Mouse (Mus musculus) liver, adult 2 months (tissue): Measurements from ENCODE around the gene Cdkal1. TPM values are rescaled to one million over a fixed set of nuclear protein-coding genes. Genes with fewer than 3 reads are reported as not detected.

Experiments
- DNase-seq: peaks from one replicate; pipeline ENCODE4 v3.0.0-alpha.2; 2011; ENCODE audit warnings: low read depth, low spot score; ENCODE audit errors: extremely low read depth
- H3K27ac ChIP-seq: fragments of 200-500 bp; replicated peaks from 2 replicates; pipeline ENCODE4 v1.5.1; 2012; ENCODE audit warnings: low read depth, mild to moderate bottlenecking, control low read depth, inconsistent platforms, low read length; ENCODE audit not compliant: insufficient read depth
- H3K27me3 ChIP-seq: fragments of 200-500 bp; 2 replicates; pipeline ENCODE4 v1.6.1; 2012; ENCODE audit warnings: mild to moderate bottlenecking, moderate library complexity, low read length, inconsistent platforms; ENCODE audit not compliant: control insufficient read depth, insufficient read depth
- H3K36me3 ChIP-seq: fragments of 200-500 bp; 2 replicates; pipeline ENCODE4 v1.6.1; 2012; ENCODE audit warnings: low read length, inconsistent platforms; ENCODE audit not compliant: control insufficient read depth, insufficient read depth
- H3K4me1 ChIP-seq: fragments of 200-500 bp; 2 replicates; pipeline ENCODE4 v1.6.1; 2011; ENCODE audit warnings: low read length; ENCODE audit not compliant: control insufficient read depth, insufficient read depth
- H3K4me3 ChIP-seq: fragments of 200-500 bp; 2 replicates; pipeline ENCODE4 v1.5.1; 2011; ENCODE audit warnings: low read depth, mild to moderate bottlenecking, control low read depth, low read length, moderate library complexity; ENCODE audit not compliant: insufficient read depth
- H3K79me2 ChIP-seq: fragments of 200-500 bp; 2 replicates; pipeline ENCODE4 v1.6.1; 2012; ENCODE audit warnings: inconsistent platforms, mild to moderate bottlenecking, low read length, moderate library complexity; ENCODE audit not compliant: control insufficient read depth, insufficient read depth
- H3K9ac ChIP-seq: fragments of 200-500 bp; 2 replicates; pipeline ENCODE4 v1.6.1; 2012; ENCODE audit warnings: low read depth, mild to moderate bottlenecking, control low read depth, inconsistent platforms, low read length
- CTCF ChIP-seq: fragments of 200-500 bp; IDR thresholded peaks from 2 replicates; pipeline ENCODE4 v1.5.1; 2011; ENCODE audit warnings: low read depth, low read length, control low read depth
- POLR2A ChIP-seq: fragments of 200-500 bp; IDR thresholded peaks from 2 replicates; pipeline ENCODE4 v1.6.1; 2011; ENCODE audit warnings: low read length, control low read depth; ENCODE audit not compliant: insufficient read depth; ENCODE audit errors: extremely low read depth
- WGBS: fragments of 180-500 bp; shearing (Covaris S2); methylation state at CpG from one replicate; pipeline ENCODE4 v1.1.7; 2018; 5-methylcytosine and 5-hydroxymethylcytosine counted together
- polyA plus RNA-seq: library from polyadenylated mRNA; depleted of rRNA; stranded (reverse); fragments of >200 nt; gene quantifications from 2 replicates; pipeline ENCODE4 v1.2.3, GENCODE M21; 2012
- total RNA-seq: library from RNA; depleted of rRNA; stranded (reverse); fragments of >200 nt; gene quantifications from 2 replicates; pipeline ENCODE4 v1.2.3, GENCODE M21; 2014

Cdkal1 gene
- total and polyA plus RNA-seq, 2 experiments: 1.7 to 13.6 TPM

GRCm38 (mm10) chr13:29430919-29431318, 424.6 kb downstream of the Cdkal1 start:
- no peaks in the 10 kb centered on the region for H3K27me3 ChIP-seq
- 65% methylated on average over 4 of the region's 4 CpGs for WGBS
- H3K79me2 ChIP-seq: no peaks in the 10 kb centered on the region
- no peaks in the 10 kb centered on the region for H3K36me3 ChIP-seq
- no peak for DNase-seq
- no peak for TF ChIP-seq POLR2A
- no peak for TF ChIP-seq CTCF
- H3K4me1 ChIP-seq: no peaks in the 10 kb centered on the region
- H3K27ac ChIP-seq: no peak overlapping the region
- no peak overlapping the region for H3K9ac ChIP-seq
- no peak overlapping the region for H3K4me3 ChIP-seq

- no peak overlapping the region for H3K9ac ChIP-seq
- WGBS: 96% methylated on average over 4 of the region's 4 CpGs
- DNase-seq: no peak
- no peaks in the 10 kb centered on the region for H3K4me1 ChIP-seq
- H3K27me3 ChIP-seq: no peaks in the 10 kb centered on the region
- no peak for TF ChIP-seq CTCF
- no peak for TF ChIP-seq POLR2A
- no peak overlapping the region for H3K4me3 ChIP-seq
- H3K79me2 ChIP-seq: no peaks in the 10 kb centered on the region
- no peaks in the 10 kb centered on the region for H3K36me3 ChIP-seq
- H3K27ac ChIP-seq: no peak overlapping the region
Measured at GRCm38 (mm10) chr13:29429877-29430276, 425.6 kb downstream of the Cdkal1 start.

GRCm38 (mm10) chr13:29429196-29429595, 426.3 kb downstream of the Cdkal1 start:
- H3K4me1 ChIP-seq: no peaks in the 10 kb centered on the region
- no peaks in the 10 kb centered on the region for H3K36me3 ChIP-seq
- H3K27ac ChIP-seq: no peak overlapping the region
- H3K4me3 ChIP-seq: no peak overlapping the region
- TF ChIP-seq CTCF: no peak
- TF ChIP-seq POLR2A: no peak
- 95% methylated on average over 6 of the region's 6 CpGs for WGBS
- no peak for DNase-seq
- H3K79me2 ChIP-seq: no peaks in the 10 kb centered on the region
- no peaks in the 10 kb centered on the region for H3K27me3 ChIP-seq
- no peak overlapping the region for H3K9ac ChIP-seq

DNA sequence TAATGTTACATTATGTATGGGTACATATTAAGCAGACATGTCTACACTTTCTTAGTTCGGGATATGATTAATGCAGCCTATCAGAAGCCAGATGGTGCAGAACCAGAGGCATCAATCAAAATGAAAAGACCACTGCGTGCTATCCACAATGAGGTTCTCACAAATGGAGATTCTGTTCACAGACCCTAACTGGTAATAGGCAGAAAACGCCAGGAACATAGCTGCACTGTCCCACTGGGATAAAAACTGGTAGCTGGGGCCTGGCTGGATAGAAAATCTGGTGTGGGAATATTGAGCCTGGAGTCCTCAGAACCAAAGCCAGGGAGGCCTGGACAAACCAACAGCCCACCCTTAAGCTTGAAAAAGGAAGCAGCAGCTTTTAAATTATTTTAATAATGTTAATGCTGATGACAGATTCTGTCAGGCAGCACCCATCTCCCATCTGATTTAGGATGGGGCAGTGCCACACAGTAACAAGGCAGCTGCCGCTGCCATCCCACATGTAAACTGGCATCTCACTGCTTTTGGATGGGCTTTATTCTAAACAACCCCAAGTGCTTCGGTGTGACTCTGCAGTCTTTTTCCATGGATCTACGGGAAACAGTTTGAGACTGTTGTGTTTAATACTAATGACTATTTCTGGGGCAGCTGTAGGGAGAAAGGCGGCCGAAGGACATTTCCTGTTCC, 438.9 kb downstream of the Cdkal1 start:
- TF ChIP-seq POLR2A (no peak), CTCF (no peak)
- Histone ChIP-seq H3K27ac (no peak overlapping the region), H3K4me1 (no peaks in the 10 kb centered on the region), H3K27me3 (no peaks in the 10 kb centered on the region), H3K9ac (no peak overlapping the region), H3K36me3 (no peaks in the 10 kb centered on the region), H3K4me3 (no peak overlapping the region), H3K79me2 (no peaks in the 10 kb centered on the region)
- WGBS: 82% methylated on average over 8 of the region's 8 CpGs
- no peak for DNase-seq

- DNase-seq: no peak
Measured at GRCm38 (mm10) chr13:29415967-29416366, 439.5 kb downstream of the Cdkal1 start.

DNA sequence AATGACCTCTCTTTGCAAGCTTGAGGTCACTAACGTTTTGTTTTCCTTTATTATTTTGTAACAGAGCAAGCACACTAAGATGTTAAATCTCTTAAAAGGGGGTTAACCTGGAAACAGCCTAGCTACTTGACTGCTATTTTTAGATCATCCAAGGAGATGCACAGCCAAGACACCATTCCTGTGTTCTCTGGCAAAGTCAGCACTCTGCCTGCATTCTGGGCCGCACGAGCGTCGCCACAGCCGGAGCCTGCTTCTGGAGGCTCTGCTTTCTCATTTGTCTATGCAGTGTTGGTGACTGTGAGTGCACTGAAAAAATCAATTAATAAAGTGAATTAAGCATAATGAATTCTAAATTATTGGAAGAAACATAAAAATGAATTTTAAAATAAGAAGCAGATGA, 440.6 kb downstream of the Cdkal1 start:
- TF ChIP-seq CTCF: no peak
- TF ChIP-seq POLR2A: no peak
- H3K4me3 ChIP-seq: no peak overlapping the region
- no peak overlapping the region for H3K27ac ChIP-seq
- no peaks in the 10 kb centered on the region for H3K27me3 ChIP-seq
- no peak overlapping the region for H3K9ac ChIP-seq
- H3K4me1 ChIP-seq: no peaks in the 10 kb centered on the region
- WGBS: 86% methylated on average over 6 of the region's 6 CpGs
- H3K79me2 ChIP-seq: no peaks in the 10 kb centered on the region
- no peaks in the 10 kb centered on the region for H3K36me3 ChIP-seq
- no peak for DNase-seq

More at GRCm38 (mm10) chr13:29415967-29416366, 439.5 kb downstream of the Cdkal1 start:
- Histone ChIP-seq H3K4me3 (no peak overlapping the region), H3K9ac (no peak overlapping the region), H3K27ac (no peak overlapping the region), H3K27me3 (no peaks in the 10 kb centered on the region), H3K79me2 (no peaks in the 10 kb centered on the region), H3K4me1 (no peaks in the 10 kb centered on the region), H3K36me3 (no peaks in the 10 kb centered on the region)
- TF ChIP-seq POLR2A: no peak
- no peak for TF ChIP-seq CTCF
- 90% methylated on average over 2 of the region's 2 CpGs for WGBS
